Mouse (Mus musculus): ENCODE measurements around the gene Elane. TPM values are rescaled to one million over a fixed set of nuclear protein-coding genes. Genes with fewer than 3 reads are reported as not detected.
"Not testable (repeated sequence)": the region's sequence is repeated elsewhere in the genome, so short reads cannot be mapped to it uniquely, and the experiment has no call there.

The Elane gene
- polyA plus RNA-seq, 1 experiment from 2014 or later: 12.1 TPM

- Histone ChIP-seq H3K4me2 (no peak overlapping the region), H3K4me1 (peaks cover 23% of the 10 kb centered on the region), H3K9ac (no peak overlapping the region), H3K4me3 (no peak overlapping the region), H3K27me3 (replicated peaks) (peaks cover 23% of the 10 kb centered on the region; the same call in 1 of the 2 replicates), H3K36me3 (no peaks in the 10 kb centered on the region), H3K9me3 (replicated peaks) (no peaks in the 10 kb centered on the region), H3K27ac (no peak overlapping the region)
- WGBS (ENCODE audit: insufficient replicate concordance): 70% methylated on average over 8 of the region's 8 CpGs
- ATAC-seq: no peak
Observed at GRCm38 (mm10) chr10:79886611-79887010, 564 bp downstream of the Elane start.

- H3K27ac ChIP-seq: no peak overlapping the region
- 0 out of 2 replicates have a peak, but pooled peaks cover 3% of the 10 kb centered on the region for H3K36me3 ChIP-seq
- no peak for ATAC-seq
- 72% methylated on average over 2 of the region's 2 CpGs for WGBS (ENCODE audit: insufficient replicate concordance)
- H3K4me1 ChIP-seq: no peaks in the 10 kb centered on the region
- H3K9ac ChIP-seq: no peak overlapping the region
- H3K4me3 ChIP-seq: no peak overlapping the region
- peaks cover 11% of the 10 kb centered on the region; the same call in 1 of the 2 replicates for H3K27me3 ChIP-seq (replicated peaks)
- H3K9me3 ChIP-seq (replicated peaks): no peaks in the 10 kb centered on the region
- no peak overlapping the region for H3K4me2 ChIP-seq
Observed at GRCm38 (mm10) chr10:79889386-79889785, 3.3 kb downstream of the Elane start.

GRCm38 (mm10) chr10:79890670-79891069 is 4.6 kb downstream of the Elane start, which contains the start of gene Cfd:
TSS of gene Cfd (plus strand) at chr10:79890853.
- Histone ChIP-seq H3K4me1 (no peaks in the 10 kb centered on the region), H3K36me3 (peaks cover 12% of the 10 kb centered on the region), H3K27ac (no peak within 1 kb of the TSS), H3K9ac (no peak within 1 kb of the TSS), H3K9me3 (replicated peaks) (no peaks in the 10 kb centered on the region), H3K4me3 (no peak within 1 kb of the TSS), H3K27me3 (replicated peaks) (peaks cover 11% of the 10 kb centered on the region; the same call in 1 of the 2 replicates), H3K4me2 (no peak within 1 kb of the TSS)
- 42% methylated on average over 5 of the region's 5 CpGs for WGBS (ENCODE audit: insufficient replicate concordance)
- no peak for ATAC-seq

- H3K4me2 ChIP-seq; H3K4me1 ChIP-seq; H3K27ac ChIP-seq; H3K9ac ChIP-seq; H3K4me3 ChIP-seq; H3K9me3 ChIP-seq (replicated peaks): not testable (repeated sequence)
- H3K36me3 ChIP-seq: peaks cover 31% of the 10 kb centered on the region
- ATAC-seq: peak; percentile 55
- 40% methylated on average over 22 of the region's 22 CpGs for WGBS (ENCODE audit: insufficient replicate concordance)
- peaks cover 11% of the 10 kb centered on the region; the same call in 1 of the 2 replicates for H3K27me3 ChIP-seq (replicated peaks)
Observed at GRCm38 (mm10) chr10:79892451-79893118, 6.5 kb downstream of the Elane start.

- no peaks in the 10 kb centered on the region; the same call in 1 of the 2 replicates for H3K27me3 ChIP-seq (replicated peaks)
- H3K4me3 ChIP-seq: no peak overlapping the region
- H3K9me3 ChIP-seq (replicated peaks): no peaks in the 10 kb centered on the region
- H3K9ac ChIP-seq: no peak overlapping the region
- no peak for ATAC-seq
- peaks cover 10% of the 10 kb centered on the region for H3K4me1 ChIP-seq
- no peak overlapping the region for H3K27ac ChIP-seq
- WGBS (ENCODE audit: insufficient replicate concordance): 91% methylated on average over 16 of the region's 16 CpGs
- peaks cover 59% of the 10 kb centered on the region for H3K36me3 ChIP-seq
- no peak overlapping the region for H3K4me2 ChIP-seq
Observed at GRCm38 (mm10) chr10:79896306-79896705, 10.3 kb downstream of the Elane start.

- ATAC-seq: no peak
Observed at GRCm38 (mm10) chr10:79896814-79897213, 10.8 kb downstream of the Elane start.

GRCm38 (mm10) chr10:79897316-79898245 is 11.5 kb downstream of the Elane start:
- Histone ChIP-seq H3K9ac (no peak overlapping the region), H3K4me1 (peaks cover 10% of the 10 kb centered on the region), H3K4me2 (peak overlapping the region; percentile 31; the same call in 1 of the 2 replicates), H3K9me3 (replicated peaks) (no peaks in the 10 kb centered on the region), H3K4me3 (no peak overlapping the region), H3K36me3 (peaks cover 66% of the 10 kb centered on the region), H3K27ac (peak overlapping the region; percentile 18; the same call in 1 of the 2 replicates), H3K27me3 (replicated peaks) (no peaks in the 10 kb centered on the region)
- ATAC-seq: peak; percentile 56
- WGBS (ENCODE audit: insufficient replicate concordance): 54% methylated on average over 20 of the region's 20 CpGs

More at GRCm38 (mm10) chr10:79896814-79897213, 10.8 kb downstream of the Elane start:
- no peaks in the 10 kb centered on the region for H3K27me3 ChIP-seq (replicated peaks)
- peaks cover 10% of the 10 kb centered on the region for H3K4me1 ChIP-seq
- no peak overlapping the region for H3K9ac ChIP-seq
- H3K36me3 ChIP-seq: peaks cover 61% of the 10 kb centered on the region
- H3K4me3 ChIP-seq: no peak overlapping the region
- peak overlapping the region; percentile 3; the same call in 1 of the 2 replicates for H3K27ac ChIP-seq
- H3K4me2 ChIP-seq: no peak overlapping the region
- WGBS (ENCODE audit: insufficient replicate concordance): 78% methylated on average over 13 of the region's 13 CpGs
- H3K9me3 ChIP-seq (replicated peaks): no peaks in the 10 kb centered on the region

GRCm38 (mm10) chr10:79900951-79901410 is 14.9 kb downstream of the Elane start:
- Histone ChIP-seq H3K27me3 (replicated peaks) (no peaks in the 10 kb centered on the region), H3K27ac (no peak overlapping the region), H3K9ac (no peak overlapping the region), H3K4me3 (no peak overlapping the region), H3K4me1 (peaks cover 10% of the 10 kb centered on the region), H3K9me3 (replicated peaks) (no peaks in the 10 kb centered on the region), H3K36me3 (peaks cover 84% of the 10 kb centered on the region), H3K4me2 (no peak overlapping the region)
- WGBS (ENCODE audit: insufficient replicate concordance): 74% methylated on average over 2 of the region's 2 CpGs
- ATAC-seq: no peak

GRCm38 (mm10) chr10:79906712-79907111 is 20.7 kb downstream of the Elane start:
- H3K27me3 ChIP-seq (replicated peaks): no peaks in the 10 kb centered on the region
- peaks cover 66% of the 10 kb centered on the region for H3K36me3 ChIP-seq
- WGBS (ENCODE audit: insufficient replicate concordance): 94% methylated on average over 9 of the region's 9 CpGs
- no peak overlapping the region for H3K9ac ChIP-seq
- no peak for ATAC-seq
- no peak overlapping the region for H3K4me2 ChIP-seq
- H3K4me3 ChIP-seq: no peak overlapping the region
- H3K9me3 ChIP-seq (replicated peaks): no peaks in the 10 kb centered on the region
- H3K4me1 ChIP-seq: peaks cover 29% of the 10 kb centered on the region
- H3K27ac ChIP-seq: no peak overlapping the region

GRCm38 (mm10) chr10:79907415-79907814 is 21.4 kb downstream of the Elane start:
- peak overlapping the region; percentile 84; the same call in 1 of the 2 replicates for H3K4me3 ChIP-seq
- peaks cover 69% of the 10 kb centered on the region for H3K36me3 ChIP-seq
- no peak overlapping the region for H3K27ac ChIP-seq
- H3K4me2 ChIP-seq: peak overlapping the region; percentile 72
- no peaks in the 10 kb centered on the region for H3K27me3 ChIP-seq (replicated peaks)
- 87% methylated on average over 10 of the region's 10 CpGs for WGBS (ENCODE audit: insufficient replicate concordance)
- H3K9me3 ChIP-seq (replicated peaks): no peaks in the 10 kb centered on the region
- H3K9ac ChIP-seq: no peak overlapping the region
- peaks cover 36% of the 10 kb centered on the region for H3K4me1 ChIP-seq
- ATAC-seq: no peak

- 3% methylated on average over 51 of the region's 52 CpGs for WGBS (ENCODE audit: insufficient replicate concordance)
- peak within 1 kb of the TSS; percentile 98 for H3K27ac ChIP-seq
- H3K4me1 ChIP-seq: peaks cover 46% of the 10 kb centered on the region
- H3K4me3 ChIP-seq: peak within 1 kb of the TSS; percentile 84
- ATAC-seq: peak; percentile 91
- peaks cover 68% of the 10 kb centered on the region for H3K36me3 ChIP-seq
- H3K27me3 ChIP-seq (replicated peaks): no peaks in the 10 kb centered on the region
- H3K4me2 ChIP-seq: peak within 1 kb of the TSS; percentile 72
- H3K9ac ChIP-seq: peak within 1 kb of the TSS; percentile 91
- no peaks in the 10 kb centered on the region for H3K9me3 ChIP-seq (replicated peaks)
Observed at GRCm38 (mm10) chr10:79908167-79909091, 22.4 kb downstream of the Elane start, which contains the start of gene Med16. TSS of gene Med16 (minus strand) at chr10:79908923.
